Mouse (Mus musculus) intestine, postnatal 0 days (tissue): Measurements from ENCODE around the gene Wbp2nl. TPM values are rescaled to one million over a fixed set of nuclear protein-coding genes. Genes with fewer than 3 reads are reported as not detected.
A peak's percentile ranks its signal among the peaks of the same experiment; 100 is the strongest.

Source experiments
- ATAC-seq: fragments of 200-750 bp; cut with Nextera tagmentation; 2 replicates; pipeline ENCODE4 v1.8.0; 2017; ENCODE audit warnings: mild to moderate bottlenecking, moderate TSS enrichment, moderate library complexity
- H3K27ac ChIP-seq: fragments of 300-500 bp; sonication (generic); 2 replicates; pipeline ENCODE4 v1.5.1; 2014; ENCODE audit warnings: mild to moderate bottlenecking, low read depth, low read length, moderate library complexity
- H3K27me3 ChIP-seq: fragments of 300-500 bp; sonication (generic); replicated peaks from 2 replicates; pipeline ENCODE4 v1.6.1; 2014; ENCODE audit warnings: low read length, mixed read lengths; ENCODE audit not compliant: control insufficient read depth, insufficient read depth
- H3K36me3 ChIP-seq: fragments of 300-500 bp; sonication (generic); 2 replicates; pipeline ENCODE4 v1.6.1; 2014; ENCODE audit warnings: mild to moderate bottlenecking, moderate library complexity; ENCODE audit not compliant: control insufficient read depth, insufficient read depth
- H3K4me1 ChIP-seq: fragments of 300-500 bp; sonication (generic); replicated peaks from 2 replicates; pipeline ENCODE4 v1.6.1; 2014; ENCODE audit warnings: antibody characterized with exemption, low read length, mixed read lengths; ENCODE audit not compliant: control insufficient read depth, insufficient read depth
- H3K4me2 ChIP-seq: fragments of 300-500 bp; sonication (generic); replicated peaks from 2 replicates; pipeline ENCODE4 v1.6.1; 2014; ENCODE audit warnings: low read depth, mild to moderate bottlenecking, moderate library complexity
- H3K4me3 ChIP-seq: fragments of 300-500 bp; sonication (generic); 2 replicates; pipeline ENCODE4 v1.5.1; 2014; ENCODE audit warnings: low read depth, low read length
- H3K9ac ChIP-seq: fragments of 300-500 bp; sonication (generic); 2 replicates; pipeline ENCODE4 v1.6.1; 2014; ENCODE audit warnings: mild to moderate bottlenecking, low read depth, low read length
- H3K9me3 ChIP-seq: fragments of 300-500 bp; sonication (generic); 2 replicates; pipeline ENCODE4 v1.6.1; 2016; ENCODE audit warnings: mixed run types; ENCODE audit not compliant: control insufficient read depth
- CTCF ChIP-seq: sonication (generic); IDR thresholded peaks from 2 replicates; pipeline ENCODE4 v1.5.1; 2016; ENCODE audit warnings: low read depth, mild to moderate bottlenecking, control low read depth, antibody characterized with exemption, moderate library complexity
- WGBS: fragments of 180-500 bp; shearing (Covaris S2); extraction: QIAGEN DNeasy Blood & Tissue Kit; methylation state at CpG from one replicate; pipeline ENCODE4 v1.1.7; 2014; 5-methylcytosine and 5-hydroxymethylcytosine counted together
- polyA plus RNA-seq: library from polyadenylated mRNA; unstranded; fragments of >200 nt; fragmentation: Nextera tagmentation; extraction: Ambion mirVana; gene quantifications from 2 replicates; pipeline ENCODE4 v1.2.1, GENCODE M21; 2015

Gene Wbp2nl
- polyA plus RNA-seq, 1 experiment from 2014 or later: not detected

DNA sequence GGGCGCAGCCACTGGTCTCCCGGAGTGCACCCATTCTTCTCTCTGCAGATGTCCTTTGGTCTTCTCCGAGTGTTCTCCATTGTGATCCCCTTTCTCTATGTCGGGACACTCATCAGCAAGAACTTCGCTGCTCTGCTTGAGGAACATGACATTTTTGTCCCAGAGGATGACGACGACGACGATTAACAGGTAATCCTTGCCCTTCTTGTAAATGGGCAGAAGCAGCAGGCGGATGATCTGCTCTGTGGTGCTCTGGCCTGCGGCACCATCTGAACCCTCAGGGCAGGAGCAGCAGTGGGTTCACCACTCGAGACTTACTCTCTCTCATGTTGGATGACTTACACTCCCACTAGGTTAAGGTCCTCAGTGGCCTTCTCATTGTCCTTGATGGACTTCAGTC lies 49.1 kb downstream of the Wbp2nl start:
- Histone ChIP-seq H3K27ac (peak overlapping the region; percentile 72; the same call in 1 of the 2 replicates), H3K36me3 (peaks cover 35% of the 10 kb centered on the region), H3K9me3 (no peaks in the 10 kb centered on the region), H3K4me3 (no peak overlapping the region), H3K4me2 (peak overlapping the region; percentile 10; the same call in 1 of the 2 replicates), H3K9ac (no peak overlapping the region), H3K4me1 (peaks cover 24% of the 10 kb centered on the region; the same call in 1 of the 2 replicates), H3K27me3 (no peaks in the 10 kb centered on the region)
- WGBS: 91% methylated on average over 12 of the region's 12 CpGs
- ATAC-seq: no peak
- TF ChIP-seq CTCF: no peak

DNA sequence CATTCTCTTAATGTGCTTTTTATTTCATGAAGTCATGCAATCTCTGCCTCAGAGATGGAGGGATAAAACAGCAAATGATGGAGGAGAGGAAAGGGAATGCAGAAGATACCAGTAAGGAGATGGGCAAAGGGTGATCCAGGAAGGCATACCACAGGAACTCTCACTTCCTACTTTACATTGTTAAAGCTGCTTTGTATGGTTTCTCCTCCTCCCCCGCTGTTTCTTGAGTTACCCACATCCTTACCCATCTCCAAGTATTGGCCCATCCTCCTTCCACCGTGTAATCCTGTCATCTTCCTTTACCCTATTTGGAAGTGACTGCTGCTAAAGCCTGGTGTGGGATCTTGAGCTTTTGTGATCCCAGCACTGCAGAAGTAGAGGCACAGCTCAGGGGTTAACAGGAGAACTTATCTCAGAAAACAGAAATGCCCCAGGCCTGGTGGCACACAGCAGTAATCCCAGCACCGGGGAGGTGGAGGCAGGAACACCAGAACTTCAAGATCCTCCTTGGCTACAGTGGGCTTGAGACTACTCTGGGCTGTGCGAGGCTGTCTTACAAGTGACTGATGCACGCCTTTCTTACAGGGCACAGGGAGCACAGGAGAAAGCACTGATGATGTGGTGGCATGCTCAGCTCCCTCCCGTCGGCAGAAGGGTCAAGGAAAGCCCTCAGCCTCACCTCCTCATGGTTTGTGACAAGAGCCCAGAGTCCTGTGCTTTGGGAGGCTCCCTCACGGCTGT lies 49.7 kb downstream of the Wbp2nl start:
- no peak for ATAC-seq
- no peaks in the 10 kb centered on the region for H3K9me3 ChIP-seq
- peaks cover 24% of the 10 kb centered on the region; the same call in 1 of the 2 replicates for H3K4me1 ChIP-seq
- WGBS: 69% methylated on average over 8 of the region's 8 CpGs
- H3K4me2 ChIP-seq: peak overlapping the region; percentile 10; the same call in 1 of the 2 replicates
- peaks cover 35% of the 10 kb centered on the region for H3K36me3 ChIP-seq
- TF ChIP-seq CTCF: no peak
- no peak overlapping the region; the same call in 1 of the 2 replicates for H3K9ac ChIP-seq
- no peak overlapping the region for H3K4me3 ChIP-seq
- no peaks in the 10 kb centered on the region for H3K27me3 ChIP-seq
- H3K27ac ChIP-seq: peak overlapping the region; percentile 72

- no peak for ATAC-seq
- no peak overlapping the region for H3K4me3 ChIP-seq
- 35% methylated on average over 2 of the region's 2 CpGs for WGBS
- peaks cover 35% of the 10 kb centered on the region for H3K36me3 ChIP-seq
- H3K4me2 ChIP-seq: no peak overlapping the region
- H3K9me3 ChIP-seq: no peaks in the 10 kb centered on the region
- peaks cover 24% of the 10 kb centered on the region; the same call in 1 of the 2 replicates for H3K4me1 ChIP-seq
- H3K27me3 ChIP-seq: no peaks in the 10 kb centered on the region
- peak overlapping the region; percentile 72 for H3K27ac ChIP-seq
- no peak for TF ChIP-seq CTCF
- no peak overlapping the region; the same call in 1 of the 2 replicates for H3K9ac ChIP-seq
These were observed 50.2 kb downstream of the Wbp2nl start for GRCm38 (mm10) chr15:82348999-82349341.

GRCm38 (mm10) chr15:82350349-82350748 lies 51.6 kb downstream of the Wbp2nl start:
- no peaks in the 10 kb centered on the region for H3K27me3 ChIP-seq
- H3K4me1 ChIP-seq: peaks cover 24% of the 10 kb centered on the region; the same call in 1 of the 2 replicates
- no peak overlapping the region for H3K9ac ChIP-seq
- H3K27ac ChIP-seq: peak overlapping the region; percentile 72
- peaks cover 35% of the 10 kb centered on the region for H3K36me3 ChIP-seq
- no peak for ATAC-seq
- no peak overlapping the region for H3K4me3 ChIP-seq
- 60% methylated on average over 4 of the region's 4 CpGs for WGBS
- no peaks in the 10 kb centered on the region for H3K9me3 ChIP-seq
- no peak overlapping the region for H3K4me2 ChIP-seq
- peak; percentile 42 for TF ChIP-seq CTCF

DNA sequence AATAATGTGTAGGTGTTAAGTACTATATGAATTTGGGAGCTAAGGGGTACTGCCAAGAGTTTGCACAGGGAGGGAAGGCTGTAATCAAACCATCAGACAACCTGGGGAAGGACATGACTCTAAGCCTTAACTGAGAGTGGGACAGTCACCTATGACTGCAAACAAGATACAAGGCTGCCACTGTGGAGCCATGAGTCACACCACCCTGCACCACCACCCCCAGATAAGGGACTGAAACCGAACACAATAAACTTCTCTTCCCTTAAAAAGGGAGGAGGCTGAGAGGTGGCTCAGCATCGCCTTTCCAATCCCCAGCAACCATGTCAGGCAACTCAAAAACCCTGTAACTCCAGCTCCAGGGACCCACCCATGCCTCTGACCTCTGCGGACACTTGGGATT lies 52.7 kb downstream of the Wbp2nl start:
- Histone ChIP-seq H3K4me1 (peaks cover 24% of the 10 kb centered on the region; the same call in 1 of the 2 replicates), H3K36me3 (peaks cover 35% of the 10 kb centered on the region), H3K9ac (no peak overlapping the region), H3K9me3 (no peaks in the 10 kb centered on the region), H3K4me2 (peak overlapping the region; percentile 72), H3K27ac (peak overlapping the region; percentile 72), H3K27me3 (no peaks in the 10 kb centered on the region), H3K4me3 (no peak overlapping the region)
- ATAC-seq: peak; percentile 28
- WGBS: 21% methylated on average over 3 of the region's 3 CpGs
- TF ChIP-seq CTCF: no peak

- Histone ChIP-seq H3K27me3 (no peaks in the 10 kb centered on the region), H3K27ac (peak overlapping the region; percentile 89), H3K9me3 (no peaks in the 10 kb centered on the region), H3K4me3 (peak overlapping the region; percentile 97), H3K4me2 (peak overlapping the region; percentile 72), H3K4me1 (peaks cover 17% of the 10 kb centered on the region; the same call in 1 of the 2 replicates), H3K36me3 (peaks cover 29% of the 10 kb centered on the region), H3K9ac (peak overlapping the region; percentile 99)
- TF ChIP-seq CTCF: no peak
- no peak for ATAC-seq
- WGBS: 14% methylated on average over 14 of the region's 14 CpGs
These were observed 54.5 kb downstream of the Wbp2nl start for GRCm38 (mm10) chr15:82353078-82353744.
